Mouse (Mus musculus): Measurements from ENCODE around the gene P2ry12. TPM values are rescaled to one million over a fixed set of nuclear protein-coding genes. Genes with fewer than 3 reads are reported as not detected.

The P2ry12 gene
- polyA plus RNA-seq, 1 experiment = 1.1 TPM

DNA sequence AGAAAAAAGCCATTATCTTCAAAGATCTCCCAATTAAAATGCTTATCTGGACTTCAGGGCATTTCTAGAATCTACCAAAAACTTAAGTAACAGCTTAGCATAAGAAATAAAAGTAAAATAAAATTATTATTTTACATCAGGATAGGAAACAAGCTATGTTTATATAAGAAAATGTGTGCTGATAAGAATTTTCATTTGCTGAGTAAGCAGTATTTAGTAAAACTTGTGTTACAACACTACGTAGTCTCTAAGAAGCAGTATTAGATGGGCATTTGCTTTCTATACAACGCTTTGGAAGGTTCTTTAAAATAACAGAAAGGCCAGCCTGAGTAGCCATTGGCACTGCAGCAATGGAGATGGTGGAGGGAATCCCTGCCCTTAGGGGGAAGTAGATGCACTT is 746 bp upstream of the P2ry12 start:
- H3K36me3 ChIP-seq (ENCODE audit: control insufficient read depth, insufficient read depth, low read length) = no peaks in the 10 kb centered on the region
- H3K27me3 ChIP-seq (ENCODE audit: control insufficient read depth, insufficient read depth, low read length) = no peaks in the 10 kb centered on the region
- peaks cover 5% of the 10 kb centered on the region; the same call in 1 of the 2 replicates for H3K4me1 ChIP-seq (ENCODE audit: control insufficient read depth, insufficient read depth, insufficient read length, low read length)
- H3K27ac ChIP-seq (ENCODE audit: insufficient read depth, low read depth, low read length) = no peak overlapping the region
- no peak overlapping the region for H3K4me3 ChIP-seq (ENCODE audit: low read depth, low read length)
- WGBS = 92% methylated on average over 2 of the region's 2 CpGs
- TF ChIP-seq POLR2A (IDR thresholded peaks at IDR 0.05; ENCODE audit: low read depth, low read length) = no peak
- TF ChIP-seq CTCF (IDR thresholded peaks at IDR 0.05; ENCODE audit: extremely low read depth, insufficient read length, insufficient replicate concordance, low read depth, low read length) = no peak

DNA sequence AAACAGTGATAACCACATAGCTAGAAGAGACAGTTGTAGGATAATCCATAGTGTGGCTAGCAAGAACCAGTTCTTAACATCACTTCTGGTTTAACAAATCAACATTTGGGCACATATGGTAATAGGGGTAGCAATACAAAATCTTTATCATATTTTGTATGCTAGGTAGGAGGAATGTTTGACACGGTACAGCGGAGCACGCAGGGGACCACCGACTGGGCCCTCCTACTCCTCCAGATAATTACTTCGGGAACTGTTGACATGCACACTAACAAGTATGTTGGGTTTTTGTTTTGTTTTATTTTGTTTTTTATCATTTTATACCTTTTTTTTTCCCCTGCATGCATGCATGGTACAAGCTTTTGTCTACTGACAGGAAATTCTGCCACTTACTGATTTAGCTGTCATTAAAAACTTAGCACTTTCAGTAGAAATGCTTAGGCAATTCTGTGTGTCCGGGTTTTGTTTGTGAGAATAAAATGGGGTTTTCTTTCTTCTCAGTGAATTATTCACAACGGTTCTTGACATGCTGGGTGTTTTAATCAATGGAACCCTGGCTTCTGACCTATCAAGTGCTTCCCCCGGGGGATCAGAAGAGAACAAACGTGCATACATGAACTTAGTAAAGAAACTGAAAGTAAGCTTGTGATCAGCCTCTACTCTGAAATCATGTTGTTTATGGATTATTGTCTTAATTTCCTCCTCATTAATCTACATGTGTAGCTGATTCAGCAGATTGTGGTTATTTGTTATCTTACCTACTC is 780 bp downstream of the P2ry12 start:
- Histone ChIP-seq H3K4me1 (ENCODE audit: control insufficient read depth, insufficient read depth, insufficient read length, low read length) (peaks cover 5% of the 10 kb centered on the region; the same call in 1 of the 2 replicates), H3K4me3 (ENCODE audit: low read depth, low read length) (no peak overlapping the region), H3K36me3 (ENCODE audit: control insufficient read depth, insufficient read depth, low read length) (no peaks in the 10 kb centered on the region), H3K27me3 (ENCODE audit: control insufficient read depth, insufficient read depth, low read length) (no peaks in the 10 kb centered on the region), H3K27ac (ENCODE audit: insufficient read depth, low read depth, low read length) (no peak overlapping the region)
- TF ChIP-seq POLR2A (IDR thresholded peaks at IDR 0.05; ENCODE audit: low read depth, low read length) = no peak
- TF ChIP-seq CTCF (IDR thresholded peaks at IDR 0.05; ENCODE audit: extremely low read depth, insufficient read length, insufficient replicate concordance, low read depth, low read length) = no peak
- 73% methylated on average over 9 of the region's 9 CpGs for WGBS

DNA sequence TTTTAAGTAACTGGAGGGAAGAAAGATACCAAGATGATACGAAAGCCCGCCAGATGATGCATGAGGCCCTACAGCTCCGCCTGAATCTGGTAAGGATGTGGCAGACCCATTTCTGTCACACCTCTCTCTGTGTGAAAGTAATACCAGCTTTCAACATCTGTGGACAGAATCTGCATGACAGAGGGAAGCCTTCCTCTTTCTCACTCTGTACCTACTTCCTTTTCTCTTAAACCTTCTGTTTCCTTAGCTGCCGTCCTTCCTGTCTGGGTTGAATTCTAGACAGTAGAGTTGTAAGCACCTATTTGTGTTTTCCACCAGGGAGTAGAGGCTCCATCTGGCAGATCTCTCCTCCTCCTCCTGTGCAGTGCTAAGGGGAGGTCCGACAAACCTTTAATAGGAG is 1.9 kb downstream of the P2ry12 start:
- Histone ChIP-seq H3K27me3 (ENCODE audit: control insufficient read depth, insufficient read depth, low read length) (no peaks in the 10 kb centered on the region), H3K4me3 (ENCODE audit: low read depth, low read length) (no peak overlapping the region), H3K36me3 (ENCODE audit: control insufficient read depth, insufficient read depth, low read length) (no peaks in the 10 kb centered on the region), H3K27ac (ENCODE audit: insufficient read depth, low read depth, low read length) (0 out of 2 replicates have a peak overlapping the region, but pooled peaks have one; percentile 4), H3K4me1 (ENCODE audit: control insufficient read depth, insufficient read depth, insufficient read length, low read length) (peaks cover 5% of the 10 kb centered on the region; the same call in 1 of the 2 replicates)
- TF ChIP-seq POLR2A (IDR thresholded peaks at IDR 0.05; ENCODE audit: low read depth, low read length) (no peak), CTCF (IDR thresholded peaks at IDR 0.05; ENCODE audit: extremely low read depth, insufficient read length, insufficient replicate concordance, low read depth, low read length) (no peak)
- WGBS = 41% methylated on average over 5 of the region's 5 CpGs

DNA sequence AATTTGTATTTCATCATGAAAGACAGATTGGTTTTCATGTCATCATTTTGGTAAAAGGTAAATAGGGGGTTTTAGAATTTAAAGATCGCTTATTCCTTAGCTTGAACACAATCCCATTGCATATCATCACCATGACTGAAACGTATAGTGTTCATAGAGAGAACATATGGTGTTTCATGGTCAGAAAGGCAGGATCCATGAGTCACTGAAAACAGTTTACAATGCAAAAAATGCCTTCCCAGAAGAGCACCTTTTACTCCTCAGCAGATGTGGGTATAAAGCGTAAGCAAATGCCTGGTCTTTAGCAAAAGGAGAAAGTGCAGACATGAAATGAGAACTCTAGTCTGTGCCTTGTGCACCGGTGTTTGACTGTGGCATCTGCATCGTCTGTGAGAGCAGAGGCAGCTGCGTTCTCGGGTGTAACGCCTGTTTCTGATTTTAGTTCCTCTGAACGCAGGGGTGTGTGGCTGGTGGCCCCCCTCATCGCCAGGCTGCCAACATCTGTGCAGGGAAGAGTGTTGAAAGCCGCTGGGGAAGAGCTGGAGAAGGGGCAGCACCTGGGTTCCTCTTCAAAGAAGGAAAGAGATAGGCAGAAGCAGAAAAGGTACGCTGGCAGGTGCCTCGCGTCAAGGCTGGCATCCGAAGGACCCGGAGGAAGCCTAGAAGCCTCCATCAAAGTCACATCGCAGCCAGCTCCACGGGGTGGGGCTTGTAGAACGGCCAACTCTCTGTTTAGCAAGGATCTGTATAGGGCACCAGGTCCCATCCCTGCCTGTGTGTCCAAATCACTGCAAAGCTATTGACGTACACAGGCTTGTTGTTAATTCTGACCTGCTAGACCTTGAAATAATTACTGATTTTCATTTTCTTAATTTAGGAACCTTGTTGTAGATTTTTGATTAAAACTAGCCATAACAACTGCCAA is 4.7 kb downstream of the P2ry12 start:
- WGBS = 79% methylated on average over 20 of the region's 20 CpGs
- peaks cover 5% of the 10 kb centered on the region; the same call in 1 of the 2 replicates for H3K4me1 ChIP-seq (ENCODE audit: control insufficient read depth, insufficient read depth, insufficient read length, low read length)
- H3K4me3 ChIP-seq (ENCODE audit: low read depth, low read length) = 0 out of 2 replicates have a peak overlapping the region, but pooled peaks have one; percentile 20
- TF ChIP-seq POLR2A (IDR thresholded peaks at IDR 0.05; ENCODE audit: low read depth, low read length) (no peak), CTCF (IDR thresholded peaks at IDR 0.05; ENCODE audit: extremely low read depth, insufficient read length, insufficient replicate concordance, low read depth, low read length) (no peak)
- no peaks in the 10 kb centered on the region for H3K27me3 ChIP-seq (ENCODE audit: control insufficient read depth, insufficient read depth, low read length)
- H3K36me3 ChIP-seq (ENCODE audit: control insufficient read depth, insufficient read depth, low read length) = no peaks in the 10 kb centered on the region
- H3K27ac ChIP-seq (ENCODE audit: insufficient read depth, low read depth, low read length) = no peak overlapping the region

DNA sequence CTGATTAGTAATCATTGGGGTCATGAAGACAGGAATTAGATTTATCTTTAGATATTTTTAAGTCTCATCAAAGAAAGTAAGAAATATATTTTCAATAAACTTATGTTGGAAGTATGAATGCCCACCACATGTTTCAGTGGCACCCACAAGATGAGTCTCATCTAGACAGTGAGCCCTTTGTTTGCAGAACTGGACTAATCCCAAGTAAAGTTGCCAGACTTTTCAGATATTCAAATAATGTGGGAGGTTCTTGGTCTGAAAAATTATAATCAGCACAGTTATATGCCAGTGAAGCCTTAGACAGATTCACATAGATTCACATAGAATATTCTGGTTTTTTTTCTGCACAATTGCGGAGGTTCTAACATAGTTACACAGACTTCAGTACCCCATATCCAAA is 12.2 kb downstream of the P2ry12 start:
- Histone ChIP-seq H3K27ac (ENCODE audit: insufficient read depth, low read depth, low read length) (no peak overlapping the region), H3K4me3 (ENCODE audit: low read depth, low read length) (no peak overlapping the region), H3K27me3 (ENCODE audit: control insufficient read depth, insufficient read depth, low read length) (no peaks in the 10 kb centered on the region), H3K36me3 (ENCODE audit: control insufficient read depth, insufficient read depth, low read length) (no peaks in the 10 kb centered on the region), H3K4me1 (ENCODE audit: control insufficient read depth, insufficient read depth, insufficient read length, low read length) (no peaks in the 10 kb centered on the region)
- WGBS = 100% methylated on average over 1 of the region's 1 CpGs
- TF ChIP-seq POLR2A (IDR thresholded peaks at IDR 0.05; ENCODE audit: low read depth, low read length) = no peak
- TF ChIP-seq CTCF (IDR thresholded peaks at IDR 0.05; ENCODE audit: extremely low read depth, insufficient read length, insufficient replicate concordance, low read depth, low read length) = no peak

- WGBS = 86% methylated on average over 6 of the region's 6 CpGs
- H3K4me3 ChIP-seq (ENCODE audit: low read depth, low read length) = no peak overlapping the region
- H3K27me3 ChIP-seq (ENCODE audit: control insufficient read depth, insufficient read depth, low read length) = no peaks in the 10 kb centered on the region
- no peak for TF ChIP-seq CTCF (IDR thresholded peaks at IDR 0.05; ENCODE audit: extremely low read depth, insufficient read length, insufficient replicate concordance, low read depth, low read length)
- TF ChIP-seq POLR2A (IDR thresholded peaks at IDR 0.05; ENCODE audit: low read depth, low read length) = no peak
- no peak overlapping the region for H3K27ac ChIP-seq (ENCODE audit: insufficient read depth, low read depth, low read length)
- no peaks in the 10 kb centered on the region for H3K36me3 ChIP-seq (ENCODE audit: control insufficient read depth, insufficient read depth, low read length)
- H3K4me1 ChIP-seq (ENCODE audit: control insufficient read depth, insufficient read depth, insufficient read length, low read length) = no peaks in the 10 kb centered on the region
Observed at GRCm38 (mm10) chr3:59248031-59248430, 14.6 kb downstream of the P2ry12 start.

DNA sequence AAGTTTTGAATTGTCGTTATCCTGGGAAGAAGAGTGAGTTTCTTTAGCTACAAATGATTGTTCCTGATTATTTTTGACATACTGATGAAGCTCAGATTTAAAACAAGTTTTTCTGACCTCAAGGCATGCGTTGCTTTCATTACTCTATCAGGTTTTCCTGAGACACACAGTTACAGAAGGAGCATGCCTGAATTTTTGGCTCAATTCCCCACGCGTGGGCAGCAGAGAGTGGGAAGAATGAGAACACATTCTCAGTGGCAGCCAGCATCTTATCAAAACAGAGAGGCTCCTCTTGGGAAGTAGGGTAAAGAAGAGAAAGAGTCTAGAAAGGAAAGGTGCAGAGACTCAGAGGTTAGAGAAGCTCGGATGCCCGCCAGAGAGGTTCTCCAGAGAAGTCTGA is 19.3 kb downstream of the P2ry12 start:
- 80% methylated on average over 6 of the region's 6 CpGs for WGBS
- TF ChIP-seq POLR2A (IDR thresholded peaks at IDR 0.05; ENCODE audit: low read depth, low read length) (no peak), CTCF (IDR thresholded peaks at IDR 0.05; ENCODE audit: extremely low read depth, insufficient read length, insufficient replicate concordance, low read depth, low read length) (no peak)
- Histone ChIP-seq H3K36me3 (ENCODE audit: control insufficient read depth, insufficient read depth, low read length) (no peaks in the 10 kb centered on the region), H3K27ac (ENCODE audit: insufficient read depth, low read depth, low read length) (no peak overlapping the region), H3K4me3 (ENCODE audit: low read depth, low read length) (no peak overlapping the region), H3K4me1 (ENCODE audit: control insufficient read depth, insufficient read depth, insufficient read length, low read length) (no peaks in the 10 kb centered on the region), H3K27me3 (ENCODE audit: control insufficient read depth, insufficient read depth, low read length) (no peaks in the 10 kb centered on the region)

Data from small intestine, adult 2 months (tissue).